Mouse (Mus musculus): ENCODE measurements around the gene Syce1l. TPM values are rescaled to one million over a fixed set of nuclear protein-coding genes. Genes with fewer than 3 reads are reported as not detected.
A peak's percentile ranks its signal among the peaks of the same experiment; 100 is the strongest.

Syce1l gene
- polyA plus RNA-seq, 1 experiment from 2014 or later: not detected

GRCm38 (mm10) chr8:113656154-113656553, 13.1 kb downstream of the Syce1l start:
- no peaks in the 10 kb centered on the region for H3K4me1 ChIP-seq
- H3K4me2 ChIP-seq (replicated peaks): no peak overlapping the region
- no peak overlapping the region for H3K4me3 ChIP-seq
- H3K27ac ChIP-seq: no peak overlapping the region
- no peaks in the 10 kb centered on the region for H3K27me3 ChIP-seq (replicated peaks)
- ATAC-seq (ENCODE audit: low FRiP score, low read depth): no peak
- H3K9me3 ChIP-seq: no peaks in the 10 kb centered on the region
- no peak overlapping the region for H3K9ac ChIP-seq
- 92% methylated on average over 5 of the region's 5 CpGs for WGBS
- no peaks in the 10 kb centered on the region for H3K36me3 ChIP-seq

GRCm38 (mm10) chr8:113656681-113657298, 13.8 kb downstream of the Syce1l start:
- H3K4me1 ChIP-seq: no peaks in the 10 kb centered on the region
- 79% methylated on average over 11 of the region's 11 CpGs for WGBS
- H3K9ac ChIP-seq: no peak overlapping the region
- ATAC-seq (ENCODE audit: low FRiP score, low read depth): no peak
- no peak overlapping the region for H3K4me2 ChIP-seq (replicated peaks)
- H3K27me3 ChIP-seq (replicated peaks): no peaks in the 10 kb centered on the region
- H3K36me3 ChIP-seq: no peaks in the 10 kb centered on the region
- no peak overlapping the region for H3K4me3 ChIP-seq
- no peaks in the 10 kb centered on the region for H3K9me3 ChIP-seq
- H3K27ac ChIP-seq: no peak overlapping the region

GRCm38 (mm10) chr8:113660128-113660527, 17.1 kb downstream of the Syce1l start:
- peaks cover 2% of the 10 kb centered on the region; the same call in 1 of the 2 replicates for H3K4me1 ChIP-seq
- H3K36me3 ChIP-seq: no peaks in the 10 kb centered on the region
- no peak overlapping the region for H3K4me2 ChIP-seq (replicated peaks)
- H3K9me3 ChIP-seq: no peaks in the 10 kb centered on the region
- no peak overlapping the region for H3K4me3 ChIP-seq
- H3K27me3 ChIP-seq (replicated peaks): no peaks in the 10 kb centered on the region
- H3K27ac ChIP-seq: no peak overlapping the region
- ATAC-seq (ENCODE audit: low FRiP score, low read depth): no peak
- WGBS: 82% methylated on average over 1 of the region's 1 CpGs
- H3K9ac ChIP-seq: no peak overlapping the region

GRCm38 (mm10) chr8:113664544-113664943, 21.5 kb downstream of the Syce1l start:
- ATAC-seq (ENCODE audit: low FRiP score, low read depth): peak; percentile 91
- H3K4me3 ChIP-seq: no peak overlapping the region
- H3K9ac ChIP-seq: no peak overlapping the region
- no peak overlapping the region for H3K27ac ChIP-seq
- no peaks in the 10 kb centered on the region for H3K9me3 ChIP-seq
- no peaks in the 10 kb centered on the region for H3K36me3 ChIP-seq
- 14% methylated on average over 2 of the region's 2 CpGs for WGBS
- H3K4me2 ChIP-seq (replicated peaks): no peak overlapping the region
- peaks cover 5% of the 10 kb centered on the region; the same call in 1 of the 2 replicates for H3K4me1 ChIP-seq
- no peaks in the 10 kb centered on the region for H3K27me3 ChIP-seq (replicated peaks)

GRCm38 (mm10) chr8:113665036-113665435, 22.0 kb downstream of the Syce1l start:
- Histone ChIP-seq H3K4me1 (peaks cover 5% of the 10 kb centered on the region; the same call in 1 of the 2 replicates), H3K27me3 (replicated peaks) (no peaks in the 10 kb centered on the region), H3K4me3 (no peak overlapping the region), H3K9me3 (no peaks in the 10 kb centered on the region), H3K4me2 (replicated peaks) (no peak overlapping the region), H3K9ac (no peak overlapping the region), H3K36me3 (no peaks in the 10 kb centered on the region), H3K27ac (no peak overlapping the region)
- WGBS: 50% methylated on average over 4 of the region's 4 CpGs
- peak; percentile 75 for ATAC-seq (ENCODE audit: low FRiP score, low read depth)

- H3K4me3 ChIP-seq: no peak overlapping the region
- H3K36me3 ChIP-seq: no peaks in the 10 kb centered on the region
- H3K4me1 ChIP-seq: peaks cover 5% of the 10 kb centered on the region; the same call in 1 of the 2 replicates
- no peaks in the 10 kb centered on the region for H3K27me3 ChIP-seq (replicated peaks)
- no peak overlapping the region for H3K4me2 ChIP-seq (replicated peaks)
- no peak overlapping the region for H3K9ac ChIP-seq
- H3K27ac ChIP-seq: no peak overlapping the region
- no peaks in the 10 kb centered on the region for H3K9me3 ChIP-seq
- 84% methylated on average over 8 of the region's 8 CpGs for WGBS
- ATAC-seq (ENCODE audit: low FRiP score, low read depth): no peak
These were observed 22.9 kb downstream of the Syce1l start for GRCm38 (mm10) chr8:113665951-113666350.

GRCm38 (mm10) chr8:113666714-113667432, 23.9 kb downstream of the Syce1l start:
- ATAC-seq (ENCODE audit: low FRiP score, low read depth): no peak
- no peak overlapping the region for H3K4me3 ChIP-seq
- WGBS: 55% methylated on average over 16 of the region's 16 CpGs
- H3K9me3 ChIP-seq: no peaks in the 10 kb centered on the region
- H3K4me2 ChIP-seq (replicated peaks): no peak overlapping the region
- no peak overlapping the region for H3K27ac ChIP-seq
- H3K4me1 ChIP-seq: peaks cover 5% of the 10 kb centered on the region; the same call in 1 of the 2 replicates
- no peak overlapping the region for H3K9ac ChIP-seq
- no peaks in the 10 kb centered on the region for H3K27me3 ChIP-seq (replicated peaks)
- H3K36me3 ChIP-seq: no peaks in the 10 kb centered on the region

GRCm38 (mm10) chr8:113669924-113670323, 26.9 kb downstream of the Syce1l start:
- Histone ChIP-seq H3K4me1 (peaks cover 5% of the 10 kb centered on the region; the same call in 1 of the 2 replicates), H3K27me3 (replicated peaks) (no peaks in the 10 kb centered on the region), H3K27ac (no peak overlapping the region), H3K9me3 (no peaks in the 10 kb centered on the region), H3K4me3 (no peak overlapping the region), H3K36me3 (no peaks in the 10 kb centered on the region), H3K9ac (no peak overlapping the region), H3K4me2 (replicated peaks) (no peak overlapping the region)
- 93% methylated on average over 10 of the region's 10 CpGs for WGBS
- no peak for ATAC-seq (ENCODE audit: low FRiP score, low read depth)

GRCm38 (mm10) chr8:113672599-113673255, 29.7 kb downstream of the Syce1l start:
- Histone ChIP-seq H3K4me2 (replicated peaks) (no peak overlapping the region), H3K27me3 (replicated peaks) (no peaks in the 10 kb centered on the region), H3K4me1 (no peaks in the 10 kb centered on the region), H3K9me3 (no peaks in the 10 kb centered on the region), H3K27ac (no peak overlapping the region), H3K36me3 (no peaks in the 10 kb centered on the region), H3K9ac (no peak overlapping the region), H3K4me3 (no peak overlapping the region)
- WGBS: 85% methylated on average over 11 of the region's 11 CpGs
- no peak for ATAC-seq (ENCODE audit: low FRiP score, low read depth)

GRCm38 (mm10) chr8:113673300-113673699, 30.3 kb downstream of the Syce1l start:
- H3K4me3 ChIP-seq: no peak overlapping the region
- no peak overlapping the region for H3K27ac ChIP-seq
- no peaks in the 10 kb centered on the region for H3K27me3 ChIP-seq (replicated peaks)
- WGBS: 44% methylated on average over 3 of the region's 3 CpGs
- no peaks in the 10 kb centered on the region for H3K36me3 ChIP-seq
- no peaks in the 10 kb centered on the region for H3K9me3 ChIP-seq
- H3K4me1 ChIP-seq: no peaks in the 10 kb centered on the region
- no peak for ATAC-seq (ENCODE audit: low FRiP score, low read depth)
- no peak overlapping the region for H3K9ac ChIP-seq
- no peak overlapping the region for H3K4me2 ChIP-seq (replicated peaks)

- no peaks in the 10 kb centered on the region for H3K27me3 ChIP-seq (replicated peaks)
- no peaks in the 10 kb centered on the region for H3K4me1 ChIP-seq
- no peak for ATAC-seq (ENCODE audit: low FRiP score, low read depth)
- 77% methylated on average over 3 of the region's 3 CpGs for WGBS
- no peaks in the 10 kb centered on the region for H3K9me3 ChIP-seq
- no peaks in the 10 kb centered on the region for H3K36me3 ChIP-seq
- no peak overlapping the region for H3K4me3 ChIP-seq
- no peak overlapping the region for H3K4me2 ChIP-seq (replicated peaks)
- no peak overlapping the region for H3K27ac ChIP-seq
- no peak overlapping the region for H3K9ac ChIP-seq
These were observed 31.6 kb downstream of the Syce1l start for GRCm38 (mm10) chr8:113674611-113675010.

- no peak overlapping the region for H3K27ac ChIP-seq
- no peak for ATAC-seq (ENCODE audit: low FRiP score, low read depth)
- H3K36me3 ChIP-seq: no peaks in the 10 kb centered on the region
- H3K27me3 ChIP-seq (replicated peaks): no peaks in the 10 kb centered on the region
- H3K4me1 ChIP-seq: no peaks in the 10 kb centered on the region
- H3K9ac ChIP-seq: no peak overlapping the region
- H3K4me2 ChIP-seq (replicated peaks): no peak overlapping the region
- H3K4me3 ChIP-seq: no peak overlapping the region
- no peaks in the 10 kb centered on the region for H3K9me3 ChIP-seq
- WGBS: 83% methylated on average over 2 of the region's 2 CpGs
These were observed 32.3 kb downstream of the Syce1l start for GRCm38 (mm10) chr8:113675281-113675680.

All from neural tube, embryonic 12.5 days (tissue).